Mouse (Mus musculus) hindbrain, embryonic 11.5 days (tissue): ENCODE measurements at regions not wholly inside any gene's neighbourhood (a gene's known extent, or its start where the extent isn't known, plus 50 kb on each side); places are given as distances from the start of the nearest gene placed in this dataset.
"Not testable (repeated sequence)": the region's sequence is repeated elsewhere in the genome, so short reads cannot be mapped to it uniquely, and the experiment has no call there.

Experiments used
- ATAC-seq: fragments of 200-750 bp; cut with Nextera tagmentation; 2 replicates; pipeline ENCODE4 v1.8.0; 2017; ENCODE audit warnings: mild to moderate bottlenecking, moderate TSS enrichment, moderate library complexity; ENCODE audit not compliant: low FRiP score
- DNase-seq: peaks from one replicate; pipeline ENCODE4 v3.0.0-alpha.2; 2015; ENCODE audit warnings: low spot score
- H3K27ac ChIP-seq: fragments of 300-500 bp; sonication (generic); 2 replicates; pipeline ENCODE4 v1.5.1; 2014; ENCODE audit warnings: mild to moderate bottlenecking, low read depth, low read length
- H3K27me3 ChIP-seq: fragments of 300-500 bp; sonication (generic); 2 replicates; pipeline ENCODE4 v1.6.1; 2014; ENCODE audit warnings: mild to moderate bottlenecking, low read length, moderate library complexity, mixed read lengths; ENCODE audit not compliant: control insufficient read depth, insufficient read depth
- H3K36me3 ChIP-seq: fragments of 300-500 bp; sonication (generic); 2 replicates; pipeline ENCODE4 v1.6.1; 2014; ENCODE audit warnings: mild to moderate bottlenecking, low read length, moderate library complexity, mixed read lengths; ENCODE audit not compliant: control insufficient read depth, insufficient read depth
- H3K4me1 ChIP-seq: fragments of 300-500 bp; sonication (generic); replicated peaks from 2 replicates; pipeline ENCODE4 v1.6.1; 2014; ENCODE audit warnings: low read length, mixed read lengths; ENCODE audit not compliant: control insufficient read depth, insufficient read depth
- H3K4me2 ChIP-seq: fragments of 300-500 bp; sonication (generic); replicated peaks from 2 replicates; pipeline ENCODE4 v1.6.1; 2014; ENCODE audit warnings: mild to moderate bottlenecking, low read depth, low read length
- H3K4me3 ChIP-seq: fragments of 300-500 bp; sonication (generic); 2 replicates; pipeline ENCODE4 v1.5.1; 2014; ENCODE audit warnings: low read depth, low read length
- H3K9ac ChIP-seq: fragments of 300-500 bp; sonication (generic); 2 replicates; pipeline ENCODE4 v1.6.1; 2014; ENCODE audit warnings: low read depth, low read length
- H3K9me3 ChIP-seq: fragments of 300-500 bp; sonication (generic); 2 replicates; pipeline ENCODE4 v1.6.1; 2016; ENCODE audit warnings: low read length; ENCODE audit not compliant: control insufficient read depth
- WGBS: fragments of 180-500 bp; shearing (Covaris S2); extraction: QIAGEN DNeasy Blood & Tissue Kit; methylation state at CpG from one replicate; pipeline ENCODE4 v1.1.7; 2014; 5-methylcytosine and 5-hydroxymethylcytosine counted together

DNA sequence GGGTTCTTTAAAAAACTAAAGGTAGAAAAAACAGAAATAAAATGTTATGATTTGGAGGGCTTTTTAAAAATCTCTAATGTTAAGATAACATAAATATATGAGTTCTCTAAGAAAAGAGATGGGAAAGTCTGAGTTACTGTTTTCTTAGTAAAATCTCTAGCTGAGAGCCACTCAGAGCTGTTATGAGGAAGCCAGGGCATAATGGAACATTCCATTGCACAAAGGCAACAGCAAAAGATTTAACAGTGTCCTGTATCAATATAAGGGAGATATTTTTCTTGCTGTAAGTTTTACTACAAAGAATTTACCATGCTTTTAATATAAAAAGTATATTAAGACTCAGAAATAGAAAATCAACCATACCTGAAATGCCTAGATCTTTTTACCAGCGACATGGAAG lies 82.9 kb upstream of the Rfc3 start:
- no peaks in the 10 kb centered on the region for H3K36me3 ChIP-seq
- H3K4me1 ChIP-seq = no peaks in the 10 kb centered on the region
- no peak overlapping the region for H3K4me3 ChIP-seq
- ATAC-seq (no peak), DNase-seq (peak; percentile 0)
- no peak overlapping the region for H3K27ac ChIP-seq
- no peak overlapping the region for H3K4me2 ChIP-seq
- WGBS = 71% methylated on average over 1 of the region's 1 CpGs
- no peaks in the 10 kb centered on the region for H3K9me3 ChIP-seq
- no peaks in the 10 kb centered on the region for H3K27me3 ChIP-seq
- H3K9ac ChIP-seq = no peak overlapping the region

DNA sequence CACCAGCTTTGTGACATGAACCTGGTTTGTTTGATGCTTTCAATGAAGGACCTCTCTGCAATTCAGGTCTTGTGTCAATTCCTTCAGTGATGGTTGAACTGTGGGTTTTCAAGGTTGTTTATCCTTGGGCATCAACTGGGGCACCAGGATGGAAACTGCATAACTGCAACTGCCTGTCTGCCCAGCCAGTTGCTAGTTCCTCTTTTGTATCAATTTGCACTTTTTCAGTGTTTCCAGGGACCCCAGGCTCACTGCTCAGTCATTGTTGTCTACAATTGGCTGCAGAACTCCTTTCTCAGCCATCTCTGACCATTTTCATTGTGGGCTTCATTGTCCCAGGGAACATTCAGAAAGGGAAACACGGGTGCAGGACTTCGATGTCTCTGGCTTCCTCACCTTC lies 74.6 kb upstream of the Rfc3 start:
- Histone ChIP-seq H3K4me3 (no peak overlapping the region), H3K9ac (no peak overlapping the region), H3K4me1 (no peaks in the 10 kb centered on the region), H3K27me3 (no peaks in the 10 kb centered on the region), H3K36me3 (no peaks in the 10 kb centered on the region), H3K27ac (no peak overlapping the region), H3K4me2 (no peak overlapping the region), H3K9me3 (no peaks in the 10 kb centered on the region)
- ATAC-seq (no peak), DNase-seq (no peak)
- 77% methylated on average over 2 of the region's 2 CpGs for WGBS

DNA sequence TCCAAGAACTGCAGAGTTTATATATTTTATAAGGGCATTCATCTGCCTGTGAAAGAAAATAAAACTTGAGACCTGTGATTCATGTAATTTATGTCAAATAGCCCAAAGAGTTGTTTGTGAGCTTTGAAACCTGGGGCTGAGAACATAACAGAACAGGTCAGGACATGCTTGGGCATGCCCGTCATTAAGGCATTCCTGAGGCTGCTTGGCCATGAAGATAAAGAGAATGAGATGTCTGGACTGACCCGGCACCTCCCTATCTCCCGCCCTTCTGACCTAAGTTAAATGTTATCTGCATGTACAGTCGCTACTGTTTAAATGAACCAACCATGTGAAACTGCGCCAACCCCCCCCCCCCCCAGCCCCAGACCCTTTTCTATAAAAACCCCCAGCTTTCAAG lies 73.4 kb upstream of the Rfc3 start:
- not testable (repeated sequence) for H3K36me3 ChIP-seq, H3K9me3 ChIP-seq, H3K4me1 ChIP-seq, H3K27ac ChIP-seq, H3K27me3 ChIP-seq, DNase-seq, H3K4me2 ChIP-seq, ATAC-seq, H3K9ac ChIP-seq, H3K4me3 ChIP-seq
- 89% methylated on average over 5 of the region's 5 CpGs for WGBS

DNA sequence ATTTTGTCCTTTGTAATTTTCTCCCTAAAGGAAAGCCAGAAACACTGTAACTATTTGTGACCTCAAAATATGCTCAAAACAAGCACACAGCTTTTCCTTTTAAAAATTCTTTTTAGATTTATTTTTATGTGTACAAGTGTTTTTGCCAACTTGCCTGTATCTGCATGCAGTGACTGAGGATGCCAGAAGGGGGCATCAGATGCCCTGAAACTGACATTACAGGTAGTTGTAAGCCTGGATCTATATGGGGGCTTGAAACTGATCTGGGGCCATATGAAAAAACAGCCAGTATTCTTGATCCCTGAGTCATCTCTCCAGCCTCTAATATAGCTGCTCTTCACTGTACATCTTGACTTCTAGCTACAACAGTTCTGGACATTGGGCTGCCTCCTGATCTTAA lies 71.4 kb upstream of the Rfc3 start:
- Histone ChIP-seq H3K27ac (no peak overlapping the region), H3K4me2 (no peak overlapping the region), H3K4me3 (no peak overlapping the region), H3K9ac (no peak overlapping the region), H3K9me3 (no peaks in the 10 kb centered on the region), H3K27me3 (no peaks in the 10 kb centered on the region), H3K4me1 (no peaks in the 10 kb centered on the region), H3K36me3 (no peaks in the 10 kb centered on the region)
- DNase-seq (peak; percentile 1), ATAC-seq (no peak)

DNA sequence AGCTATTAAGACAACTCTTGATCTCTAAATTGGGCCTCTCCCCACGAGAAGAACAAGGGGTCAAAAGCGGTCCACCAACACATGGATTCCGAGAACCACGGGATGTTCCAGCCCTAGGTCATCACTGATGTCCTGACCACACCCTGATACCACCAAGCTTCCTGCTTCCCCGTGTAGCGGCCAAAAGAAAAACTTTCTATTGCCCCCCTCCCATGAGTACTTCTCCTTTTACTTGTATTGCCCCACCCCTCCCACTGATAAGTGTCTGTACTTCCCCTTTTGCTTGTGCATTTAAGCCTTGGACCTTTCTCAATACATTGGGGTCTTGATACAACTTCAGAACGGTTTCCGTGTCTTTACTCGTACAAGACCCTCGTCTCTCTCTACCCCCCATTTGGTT lies 68.7 kb upstream of the Rfc3 start:
- not testable (repeated sequence) for H3K9me3 ChIP-seq, H3K4me2 ChIP-seq, H3K36me3 ChIP-seq, H3K27me3 ChIP-seq, H3K4me3 ChIP-seq, H3K4me1 ChIP-seq, ATAC-seq, DNase-seq, H3K9ac ChIP-seq, H3K27ac ChIP-seq
- 83% methylated on average over 10 of the region's 10 CpGs for WGBS

DNA sequence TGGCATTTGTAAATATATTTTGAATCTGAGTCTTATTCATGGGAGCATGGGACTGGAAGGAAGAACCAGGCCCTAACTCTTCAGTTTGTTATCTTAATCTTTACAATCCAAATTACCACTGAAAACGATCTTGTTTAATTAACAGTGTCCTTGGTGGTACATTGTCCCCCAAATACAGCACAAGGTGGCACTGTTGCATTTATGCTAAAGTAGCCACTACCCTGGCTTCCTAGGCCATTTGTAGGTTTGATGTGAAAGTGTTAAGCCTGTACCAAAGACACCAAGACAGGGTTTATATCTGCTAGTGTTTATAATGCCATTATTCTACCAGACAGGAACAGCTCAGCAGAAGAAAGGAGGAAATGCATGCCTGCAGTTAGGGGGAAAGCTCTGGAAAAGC lies 66.9 kb upstream of the Rfc3 start:
- Histone ChIP-seq H3K4me1 (no peaks in the 10 kb centered on the region), H3K9me3 (no peaks in the 10 kb centered on the region), H3K4me2 (no peak overlapping the region), H3K4me3 (no peak overlapping the region), H3K36me3 (no peaks in the 10 kb centered on the region), H3K27me3 (no peaks in the 10 kb centered on the region), H3K9ac (no peak overlapping the region), H3K27ac (no peak overlapping the region)
- DNase-seq (no peak), ATAC-seq (no peak)
- WGBS = 62% methylated on average over 1 of the region's 1 CpGs

DNA sequence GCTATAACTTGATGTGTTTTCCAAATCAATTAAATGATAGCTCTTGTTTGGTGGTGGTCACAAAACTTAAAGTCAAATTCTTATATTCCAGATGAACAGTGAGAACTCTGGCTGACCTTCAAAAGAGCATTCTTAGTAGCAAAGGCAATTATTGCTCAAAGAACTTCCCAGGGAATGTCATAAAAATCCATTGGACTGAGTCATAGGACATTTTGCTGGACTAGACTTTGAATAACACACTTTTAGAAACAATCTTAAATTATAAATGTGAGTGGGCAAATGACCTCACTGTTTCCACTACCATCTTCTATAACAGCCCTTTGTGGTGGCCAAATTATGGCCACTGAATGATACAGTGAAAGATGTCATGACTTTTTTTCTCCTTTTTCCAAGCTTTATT lies 54.2 kb upstream of the Rfc3 start:
- no peak overlapping the region for H3K4me3 ChIP-seq
- no peaks in the 10 kb centered on the region for H3K27me3 ChIP-seq
- DNase-seq = no peak
- no peaks in the 10 kb centered on the region for H3K4me1 ChIP-seq
- no peak overlapping the region for H3K9ac ChIP-seq
- H3K4me2 ChIP-seq = no peak overlapping the region
- ATAC-seq = no peak
- H3K27ac ChIP-seq = no peak overlapping the region
- H3K36me3 ChIP-seq = no peaks in the 10 kb centered on the region
- no peaks in the 10 kb centered on the region for H3K9me3 ChIP-seq

DNA sequence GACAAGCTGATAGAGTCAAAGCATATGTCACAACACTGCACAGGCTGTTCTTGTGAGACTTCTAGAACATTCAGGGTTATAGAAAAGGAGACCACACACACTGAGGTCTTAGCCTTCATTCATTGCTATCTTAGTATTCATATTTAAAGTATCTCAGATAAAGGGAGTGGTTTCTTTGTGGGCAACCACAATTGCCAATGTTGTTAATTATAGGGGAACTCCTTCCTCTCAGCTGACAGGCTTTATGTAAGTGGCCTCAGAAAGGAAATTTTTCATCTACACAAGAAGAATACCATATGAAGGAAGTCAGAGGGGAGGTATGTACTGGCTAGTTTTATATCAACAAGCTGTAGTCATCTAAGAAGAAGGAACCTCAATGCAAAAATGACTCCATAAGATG lies 53.0 kb upstream of the Rfc3 start:
- no peak overlapping the region for H3K4me2 ChIP-seq
- DNase-seq (no peak), ATAC-seq (no peak)
- H3K27me3 ChIP-seq = no peaks in the 10 kb centered on the region
- H3K4me1 ChIP-seq = no peaks in the 10 kb centered on the region
- no peak overlapping the region for H3K4me3 ChIP-seq
- H3K36me3 ChIP-seq = no peaks in the 10 kb centered on the region
- no peaks in the 10 kb centered on the region for H3K9me3 ChIP-seq
- no peak overlapping the region for H3K9ac ChIP-seq
- H3K27ac ChIP-seq = no peak overlapping the region
